ENCODE assay signal across 14 mouse cellular contexts in genomic region chr2:34015640-34015995, GRCm38 (mm10).
DNase-seq lines count a peak whose midpoint lies in the region; ATAC-seq and TF ChIP-seq lines count a peak whose summit lies in the region.
"Had no signal": no experiment of that assay in that cellular context is flagged by ENCODE, and none has a peak within 500 bp of the region (broad histone marks: within the 10 kb centered on the region; RNA-seq: fewer than 3 reads in every experiment).

No protein-coding gene starts in this region.

- peak overlapping the region; percentile 85; the same call in 1 of the 2 replicates for H3K27ac ChIP-seq in forebrain, embryonic 12.5 days
- H3K27ac ChIP-seq in forebrain, postnatal 0 days (ENCODE audit: low read depth, low read length), result no peak overlapping the region
- H3K27ac ChIP-seq in lung, embryonic 16.5 days (ENCODE audit: low read length), result peak overlapping the region; percentile 85
- peak overlapping the region; percentile 80 for H3K27ac ChIP-seq in forebrain, embryonic 16.5 days (ENCODE audit: low read length)
- H3K27ac ChIP-seq in midbrain, embryonic 15.5 days, result peak overlapping the region; percentile 78
- H3K27ac ChIP-seq: neural tube, embryonic 15.5 days had no signal

- H3K9me3 ChIP-seq in forebrain, embryonic 12.5 days, result no peaks in the 10 kb centered on the region
- H3K9me3 ChIP-seq in forebrain, postnatal 0 days (ENCODE audit: low read length), result no peaks in the 10 kb centered on the region
- H3K9me3 ChIP-seq in lung, embryonic 16.5 days (ENCODE audit: control insufficient read depth, low read length), result no peaks in the 10 kb centered on the region
- no peaks in the 10 kb centered on the region for H3K9me3 ChIP-seq in forebrain, embryonic 16.5 days (ENCODE audit: control insufficient read depth, low read length)
- no peaks in the 10 kb centered on the region for H3K9me3 ChIP-seq in midbrain, embryonic 15.5 days
- H3K9me3 ChIP-seq: neural tube, embryonic 15.5 days had no signal

- no peaks in the 10 kb centered on the region for H3K36me3 ChIP-seq in forebrain, embryonic 12.5 days (replicated peaks)
- H3K36me3 ChIP-seq in forebrain, postnatal 0 days (ENCODE audit: insufficient read depth), result no peaks in the 10 kb centered on the region
- no peaks in the 10 kb centered on the region for H3K36me3 ChIP-seq in lung, embryonic 16.5 days (ENCODE audit: control insufficient read depth, insufficient read depth, low read length)
- no peaks in the 10 kb centered on the region; the same call in 1 of the 2 replicates for H3K36me3 ChIP-seq in forebrain, embryonic 16.5 days (ENCODE audit: control insufficient read depth, insufficient read depth)
- no peaks in the 10 kb centered on the region for H3K36me3 ChIP-seq in midbrain, embryonic 15.5 days (replicated peaks)
- H3K36me3 ChIP-seq: neural tube, embryonic 15.5 days had no signal

- WGBS in forebrain, embryonic 12.5 days, result 82% methylated on average over 7 of the region's 7 CpGs
- 87% methylated on average over 7 of the region's 7 CpGs for WGBS in forebrain, postnatal 0 days
- 89% methylated on average over 7 of the region's 7 CpGs for WGBS in lung, embryonic 16.5 days
- 76% methylated on average over 7 of the region's 7 CpGs for WGBS in forebrain, embryonic 16.5 days
- 86% methylated on average over 7 of the region's 7 CpGs for WGBS in midbrain, embryonic 15.5 days

- no peak for TF ChIP-seq CTCF in forebrain, postnatal 0 days (IDR thresholded peaks at IDR 0.05; ENCODE audit: low read depth)

- no peak overlapping the region for H3K4me2 ChIP-seq in forebrain, embryonic 12.5 days
- H3K4me2 ChIP-seq in forebrain, postnatal 0 days (ENCODE audit: low read depth), result no peak overlapping the region
- H3K4me2 ChIP-seq in lung, embryonic 16.5 days (ENCODE audit: low read depth, low read length), result no peak overlapping the region
- no peak overlapping the region for H3K4me2 ChIP-seq in forebrain, embryonic 16.5 days (ENCODE audit: low read length)
- no peak overlapping the region for H3K4me2 ChIP-seq in midbrain, embryonic 15.5 days
- H3K4me2 ChIP-seq: neural tube, embryonic 15.5 days had no signal

- H3K4me1 ChIP-seq in forebrain, embryonic 12.5 days, result peaks cover 32% of the 10 kb centered on the region
- H3K4me1 ChIP-seq in forebrain, postnatal 0 days (ENCODE audit: insufficient read depth), result 0 out of 2 replicates have a peak, but pooled peaks cover 11% of the 10 kb centered on the region
- no peaks in the 10 kb centered on the region for H3K4me1 ChIP-seq in lung, embryonic 16.5 days (replicated peaks; ENCODE audit: control insufficient read depth, insufficient read depth, low read length)
- peaks cover 19% of the 10 kb centered on the region for H3K4me1 ChIP-seq in forebrain, embryonic 16.5 days (replicated peaks; ENCODE audit: control insufficient read depth, insufficient read depth, low read length)
- H3K4me1 ChIP-seq in midbrain, embryonic 15.5 days, result peaks cover 23% of the 10 kb centered on the region

- DNase-seq in forebrain, postnatal 0 days, result no peak
- DNase-seq in lung, adult 18-20 months, result no peak
- DNase-seq in gastrocnemius, postnatal 25 days, result no peak
- DNase-seq: adrenal gland, adult 8-10 months; B cell, adult 2 months; cerebellum, adult 9-11 months; liver; spleen, adult 18-20 months; thymus, postnatal 36 days had no signal

- ATAC-seq in forebrain, embryonic 12.5 days (ENCODE audit: low FRiP score), result no peak
- ATAC-seq in forebrain, postnatal 0 days, result no peak
- no peak for ATAC-seq in lung, embryonic 16.5 days (ENCODE audit: low read depth)
- no peak for ATAC-seq in forebrain, embryonic 16.5 days
- ATAC-seq in midbrain, embryonic 15.5 days (replicated peaks), result no peak

- no peak overlapping the region for H3K4me3 ChIP-seq in forebrain, embryonic 12.5 days (replicated peaks)
- no peak overlapping the region for H3K4me3 ChIP-seq in forebrain, postnatal 0 days (ENCODE audit: low read depth, low read length)
- H3K4me3 ChIP-seq in lung, embryonic 16.5 days (ENCODE audit: low read length), result no peak overlapping the region
- no peak overlapping the region for H3K4me3 ChIP-seq in forebrain, embryonic 16.5 days (replicated peaks; ENCODE audit: low read length)
- no peak overlapping the region for H3K4me3 ChIP-seq in midbrain, embryonic 15.5 days
- H3K4me3 ChIP-seq: neural tube, embryonic 15.5 days had no signal

- H3K27me3 ChIP-seq in forebrain, embryonic 12.5 days, result no peaks in the 10 kb centered on the region
- H3K27me3 ChIP-seq in forebrain, postnatal 0 days (ENCODE audit: insufficient read depth, low read length), result no peaks in the 10 kb centered on the region
- no peaks in the 10 kb centered on the region for H3K27me3 ChIP-seq in lung, embryonic 16.5 days (ENCODE audit: control insufficient read depth, insufficient read depth, low read depth, low read length)
- H3K27me3 ChIP-seq in forebrain, embryonic 16.5 days (replicated peaks; ENCODE audit: control insufficient read depth, insufficient read depth, low read length), result no peaks in the 10 kb centered on the region
- H3K27me3 ChIP-seq in midbrain, embryonic 15.5 days (replicated peaks), result no peaks in the 10 kb centered on the region
- H3K27me3 ChIP-seq: neural tube, embryonic 15.5 days had no signal

- no peak overlapping the region for H3K9ac ChIP-seq in forebrain, embryonic 12.5 days
- no peak overlapping the region for H3K9ac ChIP-seq in forebrain, postnatal 0 days
- H3K9ac ChIP-seq in lung, embryonic 16.5 days (ENCODE audit: low read length), result no peak overlapping the region
- no peak overlapping the region for H3K9ac ChIP-seq in forebrain, embryonic 16.5 days (replicated peaks; ENCODE audit: low read depth, low read length)
- no peak overlapping the region for H3K9ac ChIP-seq in midbrain, embryonic 15.5 days
- H3K9ac ChIP-seq: neural tube, embryonic 15.5 days had no signal
